Mouse (Mus musculus) embryo, embryonic 9.5 days (tissue): Measurements from ENCODE around the gene Xdh.

Experiments used
- DNase-seq: peaks from one replicate; pipeline ENCODE4 v3.0.0-alpha.2; 2017; ENCODE audit errors: extremely low spot score

The Xdh gene

GRCm38 (mm10) chr17:73950062-73950735 lies at the start of gene Xdh:
Gene Xdh (minus strand): TSS chr17:73950196.
- no peak for DNase-seq

- DNase-seq = no peak
Measured at GRCm38 (mm10) chr17:73995907-73996645, 46.1 kb upstream of the Xdh start.

- DNase-seq = no peak
Measured at GRCm38 (mm10) chr17:73991264-73991663, 41.3 kb upstream of the Xdh start.

DNA sequence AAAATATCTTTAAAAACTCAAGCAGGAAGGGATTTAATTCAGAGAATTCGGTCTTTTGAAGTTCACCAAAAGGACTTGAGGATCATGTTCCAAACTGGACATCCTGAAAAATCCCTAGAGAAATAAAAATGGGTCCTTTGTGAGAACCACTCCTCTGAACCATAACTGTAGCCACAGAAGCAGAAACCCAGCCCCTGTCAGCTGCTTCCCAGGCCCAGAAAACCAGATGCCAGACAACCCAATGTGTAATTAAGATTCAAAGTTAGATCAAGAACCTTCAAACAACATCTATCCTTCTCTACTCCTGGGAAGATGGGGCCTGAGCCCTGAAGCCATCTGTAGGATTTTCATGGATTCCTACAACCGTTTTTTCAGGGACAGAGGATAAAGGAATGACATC lies 36.6 kb upstream of the Xdh start:
- DNase-seq = no peak

DNA sequence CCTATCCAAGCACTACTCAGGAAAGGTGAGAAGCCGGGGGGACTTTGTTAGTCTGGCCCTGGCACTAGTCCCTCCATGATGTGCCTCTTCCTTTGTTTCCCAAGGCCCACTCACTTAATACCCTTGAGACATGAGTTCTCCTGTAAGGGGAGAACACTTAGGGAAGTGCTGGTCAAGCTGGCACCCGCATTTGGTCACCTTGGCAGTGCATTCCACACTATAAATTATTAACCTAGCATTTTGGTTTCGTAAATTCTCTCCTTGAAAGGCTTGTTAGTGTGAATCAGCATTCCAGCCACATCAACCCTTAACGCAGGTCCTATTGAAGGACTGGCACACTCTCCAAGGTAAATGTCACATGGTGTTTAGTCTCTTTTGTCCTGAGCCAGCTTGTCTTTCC lies 35.9 kb upstream of the Xdh start:
- no peak for DNase-seq

GRCm38 (mm10) chr17:73984508-73984907 lies 34.5 kb upstream of the Xdh start:
- DNase-seq = peak; percentile 17

GRCm38 (mm10) chr17:73982871-73983270 lies 32.9 kb upstream of the Xdh start:
- DNase-seq = no peak

DNA sequence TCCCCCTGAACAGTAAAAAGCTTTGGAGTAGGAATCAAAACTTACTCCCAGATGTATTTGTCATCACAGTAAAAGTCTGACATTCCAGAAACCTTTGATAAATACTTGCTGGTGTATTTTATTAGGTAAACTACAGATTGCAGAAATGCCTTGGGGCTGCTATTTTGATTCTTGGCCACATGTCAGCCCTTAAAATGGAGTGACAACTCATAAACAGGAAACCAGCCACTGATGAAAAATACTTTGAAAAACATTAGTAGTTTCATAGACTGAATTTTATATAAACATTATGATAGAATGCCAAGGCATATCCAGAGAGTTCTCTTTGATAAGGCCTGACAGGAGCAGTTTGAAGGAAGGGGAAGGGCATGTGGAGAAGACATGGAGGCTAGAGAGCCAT lies 26.1 kb upstream of the Xdh start:
- DNase-seq = no peak

DNA sequence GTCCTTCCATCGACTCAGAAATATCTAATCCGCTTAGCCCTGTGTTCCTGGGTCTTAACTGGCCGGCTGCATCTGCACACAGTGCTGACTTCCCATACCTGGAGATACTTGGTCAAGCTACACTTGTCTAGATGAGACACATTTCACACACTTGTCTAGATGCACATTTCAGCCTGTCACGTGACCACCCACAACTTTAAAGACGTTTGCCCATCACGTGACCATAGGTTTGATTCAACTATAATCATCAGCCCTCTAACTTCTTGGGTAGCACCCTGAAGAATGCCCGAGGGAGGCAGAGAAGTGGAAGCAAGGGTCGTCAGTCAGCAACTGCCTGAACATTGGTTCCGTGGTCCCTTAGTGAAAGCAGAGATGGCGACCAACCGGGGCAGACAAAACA lies 22.7 kb upstream of the Xdh start:
- no peak for DNase-seq

DNA sequence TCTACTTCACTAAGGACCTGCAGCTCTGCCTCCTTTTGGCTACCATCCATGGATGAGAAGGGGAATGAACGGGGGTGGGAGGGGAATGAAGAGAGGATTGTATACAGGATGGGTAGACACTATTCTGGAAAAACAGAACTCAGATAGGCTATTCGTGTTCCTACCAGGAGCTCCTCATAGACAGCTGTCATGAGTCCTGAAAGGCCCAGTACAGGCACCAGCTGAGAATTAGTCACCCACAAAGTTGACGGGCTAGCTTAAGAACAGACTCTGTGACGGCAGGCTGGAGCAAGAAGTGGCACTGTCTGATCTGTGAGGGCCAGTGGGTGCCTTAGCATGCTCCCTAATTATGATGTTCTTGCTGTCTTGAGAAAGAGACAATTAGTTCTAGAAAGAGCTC lies 21.3 kb upstream of the Xdh start:
- no peak for DNase-seq

DNA sequence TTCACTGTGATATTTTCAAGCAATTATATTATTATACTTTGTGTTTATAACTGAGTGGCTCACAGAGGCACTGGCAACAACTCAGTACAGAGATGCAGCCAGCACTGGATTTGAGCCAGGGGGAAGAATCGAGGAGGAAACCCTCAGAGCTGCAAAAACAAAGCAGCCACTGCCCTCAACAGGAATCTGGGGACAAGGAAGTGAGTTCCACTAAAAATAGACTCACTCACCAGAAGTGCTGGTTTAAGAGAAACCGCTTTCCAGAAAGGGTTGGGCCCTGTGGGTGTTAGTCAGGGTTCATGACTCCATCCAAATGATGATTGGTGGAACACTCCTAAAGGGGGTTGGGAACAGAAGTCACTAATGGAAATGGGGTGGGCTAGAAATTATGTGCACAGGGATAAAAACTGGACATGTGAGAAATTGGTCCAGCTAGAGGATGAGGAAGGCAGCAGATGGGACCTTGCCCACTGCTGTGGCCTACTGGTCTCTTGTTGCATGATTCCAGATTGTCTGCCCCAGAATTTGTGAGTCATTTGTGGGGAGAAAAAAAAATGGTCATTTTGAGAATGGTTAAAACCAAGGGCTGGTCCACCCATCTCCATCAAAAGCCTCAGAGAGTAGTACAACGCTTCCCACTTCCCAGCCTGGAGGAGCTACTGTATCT lies 20.5 kb upstream of the Xdh start:
- DNase-seq = no peak

DNA sequence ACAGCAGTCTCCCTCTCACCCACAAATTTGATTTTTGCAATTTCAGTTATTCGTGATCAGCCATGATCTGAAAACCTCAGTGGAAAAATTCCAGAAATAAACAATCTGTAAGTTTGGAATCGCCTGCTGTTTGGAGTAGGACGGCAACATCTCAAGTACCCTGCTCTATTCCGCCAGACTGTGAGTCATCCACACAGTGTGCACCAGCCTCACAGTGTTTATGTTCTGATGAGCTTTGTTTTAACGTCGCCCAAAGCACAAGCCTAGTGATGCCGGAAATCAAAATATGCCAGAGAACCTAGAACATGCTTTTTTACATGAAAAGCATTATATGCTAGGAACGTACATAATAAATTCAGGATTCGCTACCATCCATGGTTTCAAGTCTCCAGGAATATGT lies 14.9 kb upstream of the Xdh start:
- no peak for DNase-seq

- no peak for DNase-seq
Measured at GRCm38 (mm10) chr17:73962628-73963043, 12.6 kb upstream of the Xdh start.

DNA sequence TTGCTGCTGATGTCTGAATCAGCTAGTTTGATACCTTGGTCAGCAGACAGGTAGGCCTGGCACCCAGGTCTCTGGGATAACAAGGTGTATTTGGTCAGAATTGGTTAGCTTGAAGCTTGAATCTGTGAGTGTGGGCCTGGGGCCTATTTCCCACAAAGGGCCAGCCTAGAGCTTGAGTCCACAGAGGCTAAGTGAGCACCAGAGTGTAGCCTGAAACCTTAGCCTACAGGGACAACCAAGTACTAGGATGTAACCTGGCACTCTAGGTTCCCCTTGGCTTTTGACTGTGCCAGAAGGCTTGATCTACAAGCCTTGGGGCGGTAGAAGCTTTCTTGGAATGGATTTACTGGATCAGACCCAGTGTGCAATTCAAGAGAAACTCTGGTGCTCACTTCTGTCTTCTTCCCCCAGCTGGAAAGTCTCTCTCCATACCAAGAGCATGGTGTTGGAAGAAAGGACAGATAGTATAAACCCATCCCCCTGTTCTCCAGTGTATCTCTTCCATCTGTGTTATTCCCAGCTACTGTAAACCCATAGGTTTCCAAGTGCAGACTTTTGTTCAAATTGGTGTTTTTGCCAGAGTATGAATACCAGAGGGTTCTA lies 11.9 kb upstream of the Xdh start:
- DNase-seq = no peak

GRCm38 (mm10) chr17:73960745-73961144 lies 10.7 kb upstream of the Xdh start:
- DNase-seq = no peak

DNA sequence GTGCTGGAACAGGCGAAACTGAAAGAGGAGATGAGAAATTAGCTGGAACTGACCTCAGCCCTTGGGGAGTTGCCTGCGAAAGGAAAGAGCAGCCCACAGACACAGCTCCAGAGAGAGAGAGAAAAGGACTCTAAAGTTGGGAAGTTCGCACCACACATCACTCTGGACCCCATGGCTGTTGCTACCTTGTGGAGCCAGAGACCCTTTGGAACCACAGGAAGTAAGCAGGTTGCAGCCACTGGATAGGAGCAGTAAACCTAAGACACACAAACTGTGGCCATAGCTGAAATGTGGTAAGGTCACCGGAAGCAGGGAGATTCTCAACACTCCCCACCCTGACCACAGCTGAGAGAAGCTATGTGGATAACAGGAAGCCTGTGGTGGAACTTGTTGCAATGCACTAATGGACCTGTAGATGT lies 2.1 kb upstream of the Xdh start:
- no peak for DNase-seq

DNA sequence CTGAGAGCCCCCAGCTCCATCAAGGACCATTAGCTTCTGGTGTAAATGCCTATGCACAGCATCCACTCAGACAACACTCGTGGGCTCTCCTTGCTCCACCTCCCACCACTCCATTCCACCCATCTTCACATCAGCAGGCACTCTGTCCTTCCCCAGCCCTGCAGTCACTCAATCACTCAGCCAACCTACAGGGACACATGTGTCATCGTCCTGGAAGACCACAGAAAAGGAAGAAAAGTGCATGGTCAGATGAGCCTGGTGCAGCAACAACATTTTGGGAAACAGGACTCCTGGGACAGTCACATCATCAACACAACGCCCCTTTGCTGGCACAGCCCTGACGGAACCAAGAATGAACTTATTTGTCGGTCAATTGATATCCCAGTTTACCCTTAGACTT lies 974 bp upstream of the Xdh start:
- DNase-seq = no peak

GRCm38 (mm10) chr17:73949498-73949897 lies 498 bp downstream of the Xdh start:
- no peak for DNase-seq

- no peak for DNase-seq
Measured at GRCm38 (mm10) chr17:73948801-73949200, 1.2 kb downstream of the Xdh start.

DNA sequence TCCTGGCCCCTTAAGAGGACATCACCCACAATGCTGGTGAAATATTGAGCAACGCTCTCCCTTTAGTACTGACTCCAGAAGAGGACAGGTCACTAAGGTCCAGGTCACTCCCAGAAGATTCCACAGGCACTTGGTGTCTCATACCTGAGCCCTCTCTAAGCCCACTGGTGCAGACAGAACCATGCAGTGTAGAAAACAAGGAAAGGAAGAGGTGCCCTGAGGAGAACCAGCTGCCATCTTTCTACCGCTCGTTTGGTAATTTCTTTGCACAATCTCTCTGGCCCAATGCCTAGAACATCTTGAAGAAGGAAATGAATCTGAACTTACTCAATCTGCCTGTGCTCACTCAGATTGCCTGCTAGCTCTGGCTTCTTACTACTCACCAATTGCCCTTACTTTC lies 2.0 kb downstream of the Xdh start:
- no peak for DNase-seq

DNA sequence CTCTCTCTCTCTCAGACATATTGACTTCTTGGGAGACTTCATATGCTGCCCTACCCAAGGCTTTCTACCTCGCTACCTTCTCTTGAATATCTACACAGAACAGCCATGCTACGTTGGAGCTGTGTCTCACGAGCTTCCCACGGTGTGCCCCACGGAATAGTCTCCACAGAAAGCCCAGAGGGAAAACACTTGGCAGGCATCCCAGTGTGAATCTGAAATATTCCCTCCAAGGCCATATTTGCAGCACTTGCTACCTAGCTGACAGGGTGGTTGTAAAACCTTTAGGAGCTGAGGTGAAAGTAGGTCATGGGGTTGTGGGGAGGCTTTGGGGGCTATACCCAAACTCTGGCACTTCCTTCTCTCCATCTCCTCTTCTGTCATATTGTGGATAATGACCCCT lies 3.1 kb downstream of the Xdh start:
- DNase-seq = no peak

DNA sequence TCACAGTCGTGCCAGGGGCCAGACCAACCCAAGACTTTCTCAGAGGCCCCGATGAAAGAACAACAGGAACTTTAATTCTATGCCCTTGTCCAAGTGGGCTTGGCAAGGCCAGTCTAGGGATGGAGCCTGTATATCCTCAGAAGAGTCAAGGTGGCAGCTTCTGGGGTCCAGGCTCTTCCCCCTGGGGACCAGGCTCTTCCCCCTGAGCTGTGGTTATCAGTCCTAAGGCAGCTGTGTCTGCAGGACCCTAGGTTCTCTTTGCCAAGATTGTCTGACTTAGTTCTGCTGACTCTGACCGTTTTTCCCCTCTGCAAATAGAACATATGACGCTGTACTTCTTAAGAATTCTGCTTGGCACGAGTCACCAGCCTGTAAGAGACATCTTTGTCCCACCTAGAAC lies 5.3 kb downstream of the Xdh start:
- DNase-seq = no peak
